Mouse (Mus musculus) hindbrain, embryonic 11.5 days (tissue): ENCODE results near the gene Trim40. TPM values are rescaled to one million over a fixed set of nuclear protein-coding genes. Genes with fewer than 3 reads are reported as not detected.

Experiments
- ATAC-seq: fragments of 200-750 bp; cut with Nextera tagmentation; 2 replicates; pipeline ENCODE4 v1.8.0; 2017; ENCODE audit warnings: mild to moderate bottlenecking, moderate TSS enrichment, moderate library complexity; ENCODE audit not compliant: low FRiP score
- DNase-seq: peaks from one replicate; pipeline ENCODE4 v3.0.0-alpha.2; 2015; ENCODE audit warnings: low spot score
- H3K27ac ChIP-seq: fragments of 300-500 bp; sonication (generic); 2 replicates; pipeline ENCODE4 v1.5.1; 2014; ENCODE audit warnings: mild to moderate bottlenecking, low read depth, low read length
- H3K27me3 ChIP-seq: fragments of 300-500 bp; sonication (generic); 2 replicates; pipeline ENCODE4 v1.6.1; 2014; ENCODE audit warnings: mild to moderate bottlenecking, low read length, moderate library complexity, mixed read lengths; ENCODE audit not compliant: control insufficient read depth, insufficient read depth
- H3K36me3 ChIP-seq: fragments of 300-500 bp; sonication (generic); 2 replicates; pipeline ENCODE4 v1.6.1; 2014; ENCODE audit warnings: mild to moderate bottlenecking, low read length, moderate library complexity, mixed read lengths; ENCODE audit not compliant: control insufficient read depth, insufficient read depth
- H3K4me1 ChIP-seq: fragments of 300-500 bp; sonication (generic); replicated peaks from 2 replicates; pipeline ENCODE4 v1.6.1; 2014; ENCODE audit warnings: low read length, mixed read lengths; ENCODE audit not compliant: control insufficient read depth, insufficient read depth
- H3K4me2 ChIP-seq: fragments of 300-500 bp; sonication (generic); replicated peaks from 2 replicates; pipeline ENCODE4 v1.6.1; 2014; ENCODE audit warnings: mild to moderate bottlenecking, low read depth, low read length
- H3K4me3 ChIP-seq: fragments of 300-500 bp; sonication (generic); 2 replicates; pipeline ENCODE4 v1.5.1; 2014; ENCODE audit warnings: low read depth, low read length
- H3K9ac ChIP-seq: fragments of 300-500 bp; sonication (generic); 2 replicates; pipeline ENCODE4 v1.6.1; 2014; ENCODE audit warnings: low read depth, low read length
- H3K9me3 ChIP-seq: fragments of 300-500 bp; sonication (generic); 2 replicates; pipeline ENCODE4 v1.6.1; 2016; ENCODE audit warnings: low read length; ENCODE audit not compliant: control insufficient read depth
- WGBS: fragments of 180-500 bp; shearing (Covaris S2); extraction: QIAGEN DNeasy Blood & Tissue Kit; methylation state at CpG from one replicate; pipeline ENCODE4 v1.1.7; 2014; 5-methylcytosine and 5-hydroxymethylcytosine counted together
- polyA plus RNA-seq: library from polyadenylated mRNA; unstranded; fragments of >200 nt; fragmentation: Nextera tagmentation; extraction: Ambion mirVana; gene quantifications from 2 replicates; pipeline ENCODE4 v1.2.1, GENCODE M21; 2014

Trim40 gene
- polyA plus RNA-seq, 1 experiment from 2014 or later, result not detected

DNA sequence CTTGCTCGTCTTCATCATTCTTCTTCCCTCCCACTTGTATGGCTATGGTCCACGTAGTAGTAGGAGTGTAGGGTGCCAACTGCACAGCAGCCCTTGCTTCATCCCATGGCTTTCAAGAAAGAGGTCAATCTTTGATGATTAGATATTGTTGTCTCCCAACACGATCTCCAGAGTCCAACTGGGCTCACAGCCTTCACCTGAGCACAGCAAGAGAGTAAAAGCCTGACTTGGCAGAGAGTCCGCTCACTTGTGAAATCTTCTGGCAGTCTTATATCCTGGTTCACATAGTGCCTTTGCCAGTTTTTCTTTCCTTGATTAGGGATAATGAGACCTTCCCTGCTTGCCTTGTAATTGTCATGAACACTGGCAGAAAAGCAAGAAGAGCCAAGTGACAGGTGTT, 33.7 kb downstream of the Trim40 start:
- Histone ChIP-seq H3K4me2 (no peak overlapping the region), H3K9ac (no peak overlapping the region), H3K9me3 (no peaks in the 10 kb centered on the region), H3K36me3 (0 out of 2 replicates have a peak, but pooled peaks cover 4% of the 10 kb centered on the region), H3K4me1 (no peaks in the 10 kb centered on the region), H3K27ac (no peak overlapping the region), H3K27me3 (no peaks in the 10 kb centered on the region), H3K4me3 (no peak overlapping the region)
- ATAC-seq, result no peak
- WGBS, result 95% methylated on average over 4 of the region's 4 CpGs
- no peak for DNase-seq

DNA sequence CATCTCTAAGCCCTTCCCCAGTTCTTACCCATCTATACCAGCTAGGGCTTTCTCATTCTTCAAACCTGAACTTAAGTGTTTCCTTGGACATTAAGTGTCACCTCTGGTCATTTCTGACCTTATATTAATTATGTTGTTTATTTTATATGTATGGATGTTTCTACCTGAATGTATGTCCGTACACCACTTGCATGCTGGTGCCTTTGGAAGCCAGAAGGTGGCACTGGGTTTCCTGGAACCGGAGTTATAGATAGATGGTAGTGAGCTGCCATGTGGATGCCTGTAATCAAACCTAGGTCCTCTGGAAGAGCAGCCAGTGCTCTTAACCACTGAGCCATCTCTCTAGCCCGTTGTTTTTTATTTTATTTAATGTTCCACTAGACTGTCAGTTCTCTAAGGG, 34.4 kb downstream of the Trim40 start:
- H3K36me3 ChIP-seq, result peaks cover 8% of the 10 kb centered on the region; the same call in 1 of the 2 replicates
- H3K4me1 ChIP-seq, result no peaks in the 10 kb centered on the region
- H3K4me2 ChIP-seq, result no peak overlapping the region
- no peak for DNase-seq
- H3K9me3 ChIP-seq, result no peaks in the 10 kb centered on the region
- H3K27me3 ChIP-seq, result no peaks in the 10 kb centered on the region
- 97% methylated on average over 3 of the region's 3 CpGs for WGBS
- no peak for ATAC-seq
- no peak overlapping the region for H3K4me3 ChIP-seq
- no peak overlapping the region for H3K9ac ChIP-seq
- no peak overlapping the region for H3K27ac ChIP-seq

DNA sequence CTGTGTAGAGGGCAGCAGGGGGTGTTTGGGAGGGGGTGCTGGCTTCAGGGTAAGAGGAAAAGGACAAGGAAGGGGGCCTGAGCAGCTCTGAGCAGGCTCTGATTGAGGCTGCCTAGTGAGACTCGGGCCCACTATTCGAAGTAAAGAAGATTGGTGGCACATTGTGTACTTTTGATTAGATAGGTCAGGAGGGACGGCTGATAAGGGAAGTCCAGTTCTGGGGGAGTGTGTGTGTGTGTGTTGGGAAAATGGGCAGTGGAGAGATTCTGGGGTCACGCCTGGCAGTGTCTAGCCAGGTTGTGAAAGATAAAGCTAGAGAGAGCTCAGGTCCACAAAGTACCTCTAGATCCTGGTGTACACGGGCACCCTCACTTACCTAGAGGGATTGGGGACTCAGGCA, 38.3 kb downstream of the Trim40 start:
- ATAC-seq, result no peak
- Histone ChIP-seq H3K27me3 (no peaks in the 10 kb centered on the region), H3K27ac (no peak overlapping the region), H3K36me3 (peaks cover 6% of the 10 kb centered on the region; the same call in 1 of the 2 replicates), H3K4me3 (no peak overlapping the region), H3K4me2 (no peak overlapping the region), H3K9ac (no peak overlapping the region), H3K9me3 (no peaks in the 10 kb centered on the region), H3K4me1 (no peaks in the 10 kb centered on the region)
- DNase-seq, result no peak
- 92% methylated on average over 5 of the region's 5 CpGs for WGBS

DNA sequence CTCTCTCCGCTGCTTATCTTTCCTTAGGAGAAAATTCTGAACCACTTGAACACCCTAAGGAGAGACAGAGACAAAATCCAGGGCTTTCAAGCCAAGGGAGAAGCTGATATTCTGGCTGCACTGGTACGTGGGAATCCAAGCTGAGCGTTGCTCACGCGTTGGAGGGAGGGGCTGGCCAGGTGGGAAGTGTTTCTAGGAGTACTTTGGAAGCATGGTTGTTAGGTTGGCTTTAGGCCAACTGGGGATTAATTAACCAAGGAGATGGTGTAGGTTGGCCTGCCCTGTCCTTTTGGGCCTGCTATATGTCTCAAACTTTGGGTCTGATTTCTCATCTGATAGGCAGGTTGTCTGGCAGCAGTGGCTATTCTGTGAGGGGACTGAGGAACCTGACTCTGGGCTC, 38.7 kb downstream of the Trim40 start:
- Histone ChIP-seq H3K36me3 (peaks cover 6% of the 10 kb centered on the region; the same call in 1 of the 2 replicates), H3K4me1 (no peaks in the 10 kb centered on the region), H3K9me3 (no peaks in the 10 kb centered on the region), H3K27me3 (no peaks in the 10 kb centered on the region), H3K27ac (no peak overlapping the region), H3K4me2 (no peak overlapping the region), H3K4me3 (no peak overlapping the region), H3K9ac (no peak overlapping the region)
- no peak for ATAC-seq
- WGBS, result 93% methylated on average over 5 of the region's 5 CpGs
- DNase-seq, result no peak

DNA sequence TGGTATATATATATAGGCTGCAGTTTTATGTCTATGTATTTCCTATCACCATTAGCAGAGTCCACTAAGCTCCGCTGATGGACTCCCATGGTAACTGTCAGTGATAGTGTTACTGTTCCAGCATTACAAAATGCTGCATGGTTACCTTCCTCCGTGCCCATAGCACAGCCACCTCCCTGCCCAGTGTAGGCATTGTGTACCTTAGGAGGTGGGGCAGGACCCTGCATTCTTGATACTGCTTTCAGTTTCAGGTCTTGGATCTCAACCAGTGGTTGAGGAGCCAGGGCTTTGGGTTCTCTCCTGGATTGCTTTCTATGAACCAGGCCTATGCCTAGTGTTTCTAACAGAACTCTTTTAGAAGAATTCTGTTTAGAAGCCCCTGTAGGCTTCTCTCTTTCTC, 39.9 kb downstream of the Trim40 start:
- Histone ChIP-seq H3K4me3 (no peak overlapping the region), H3K4me2 (no peak overlapping the region), H3K9ac (no peak overlapping the region), H3K27ac (no peak overlapping the region), H3K36me3 (peaks cover 6% of the 10 kb centered on the region; the same call in 1 of the 2 replicates), H3K27me3 (no peaks in the 10 kb centered on the region), H3K9me3 (no peaks in the 10 kb centered on the region), H3K4me1 (no peaks in the 10 kb centered on the region)
- DNase-seq, result no peak
- ATAC-seq, result no peak
- WGBS, result 91% methylated on average over 2 of the region's 2 CpGs

DNA sequence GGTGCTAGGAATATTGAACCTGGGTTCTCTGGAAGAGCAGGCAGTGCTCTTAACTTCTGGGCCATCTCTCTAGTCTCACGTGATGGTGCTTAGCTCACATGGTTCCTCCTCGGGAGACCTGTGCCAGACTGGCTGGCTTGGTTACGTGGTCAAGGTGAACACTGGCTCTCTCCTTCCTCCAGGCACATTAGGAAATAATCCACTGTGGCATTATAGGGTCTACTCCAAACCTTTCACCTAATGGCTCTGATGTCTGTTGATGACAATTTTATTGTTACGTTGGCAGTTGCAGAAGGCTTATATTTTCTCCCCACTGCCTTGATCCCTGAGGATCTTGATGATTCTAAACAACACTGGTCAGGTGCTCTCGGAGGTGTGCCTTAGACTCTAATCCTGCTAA, 41.0 kb downstream of the Trim40 start:
- Histone ChIP-seq H3K4me2 (no peak overlapping the region), H3K9me3 (no peaks in the 10 kb centered on the region), H3K36me3 (peaks cover 4% of the 10 kb centered on the region; the same call in 1 of the 2 replicates), H3K27me3 (no peaks in the 10 kb centered on the region), H3K27ac (no peak overlapping the region), H3K4me3 (no peak overlapping the region), H3K9ac (no peak overlapping the region), H3K4me1 (no peaks in the 10 kb centered on the region)
- DNase-seq, result no peak
- ATAC-seq, result no peak
- 84% methylated on average over 5 of the region's 5 CpGs for WGBS

DNA sequence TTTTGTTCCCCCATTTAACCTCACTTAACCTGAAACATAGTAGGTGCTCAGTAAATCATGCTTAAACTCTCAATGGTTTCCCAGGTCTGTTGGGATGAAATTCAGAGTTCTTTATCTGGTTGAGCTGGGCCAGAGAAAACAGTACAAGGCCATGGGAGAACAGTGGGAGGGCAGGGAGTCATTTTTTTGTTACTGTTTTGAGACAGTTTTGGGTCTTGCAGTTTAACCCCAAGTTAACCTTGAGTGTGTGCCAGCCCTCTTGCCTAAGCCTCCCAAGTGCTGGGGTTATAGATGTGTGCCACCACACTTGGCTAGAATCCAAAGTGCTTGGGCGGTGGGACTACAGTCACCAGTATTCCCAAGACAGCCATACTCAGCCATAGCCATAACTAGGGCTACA, 45.2 kb downstream of the Trim40 start:
- ATAC-seq, result no peak

DNA sequence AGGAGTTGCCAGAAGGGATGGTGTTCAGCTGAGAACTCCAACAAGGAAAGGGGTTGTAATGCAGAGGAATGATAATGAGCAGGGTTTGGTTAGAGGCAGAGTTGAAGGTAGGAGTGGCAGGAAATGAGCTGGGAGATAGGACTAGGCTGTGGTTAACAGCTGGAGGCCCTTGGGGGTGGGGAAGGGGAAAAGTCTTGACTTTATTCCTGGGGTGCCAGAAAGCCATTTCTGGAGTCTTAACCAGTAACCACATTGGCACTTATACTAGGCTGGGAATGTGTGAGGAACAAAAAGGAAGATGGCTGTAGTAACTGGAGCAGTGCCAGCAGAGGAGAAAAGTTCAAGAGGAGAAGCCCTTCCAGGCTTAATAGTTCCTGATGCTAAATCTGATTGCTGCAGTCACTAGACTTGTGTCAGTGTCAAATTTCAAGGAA, 45.6 kb downstream of the Trim40 start:
- H3K4me3 ChIP-seq, result no peak overlapping the region
- H3K36me3 ChIP-seq, result no peaks in the 10 kb centered on the region
- no peak overlapping the region for H3K4me2 ChIP-seq
- no peaks in the 10 kb centered on the region for H3K27me3 ChIP-seq
- no peaks in the 10 kb centered on the region for H3K4me1 ChIP-seq
- H3K9me3 ChIP-seq, result no peaks in the 10 kb centered on the region
- no peak overlapping the region for H3K27ac ChIP-seq
- no peak for DNase-seq
- ATAC-seq, result no peak
- no peak overlapping the region for H3K9ac ChIP-seq

More for the DNA sequence above, 45.2 kb downstream of the Trim40 start:
- H3K4me2 ChIP-seq, result no peak overlapping the region
- H3K4me3 ChIP-seq, result no peak overlapping the region
- WGBS, result 88% methylated on average over 1 of the region's 1 CpGs
- no peaks in the 10 kb centered on the region for H3K27me3 ChIP-seq
- H3K9me3 ChIP-seq, result no peaks in the 10 kb centered on the region
- no peak overlapping the region for H3K27ac ChIP-seq
- no peak for DNase-seq
- H3K9ac ChIP-seq, result no peak overlapping the region
- no peaks in the 10 kb centered on the region for H3K36me3 ChIP-seq
- no peaks in the 10 kb centered on the region for H3K4me1 ChIP-seq

DNA sequence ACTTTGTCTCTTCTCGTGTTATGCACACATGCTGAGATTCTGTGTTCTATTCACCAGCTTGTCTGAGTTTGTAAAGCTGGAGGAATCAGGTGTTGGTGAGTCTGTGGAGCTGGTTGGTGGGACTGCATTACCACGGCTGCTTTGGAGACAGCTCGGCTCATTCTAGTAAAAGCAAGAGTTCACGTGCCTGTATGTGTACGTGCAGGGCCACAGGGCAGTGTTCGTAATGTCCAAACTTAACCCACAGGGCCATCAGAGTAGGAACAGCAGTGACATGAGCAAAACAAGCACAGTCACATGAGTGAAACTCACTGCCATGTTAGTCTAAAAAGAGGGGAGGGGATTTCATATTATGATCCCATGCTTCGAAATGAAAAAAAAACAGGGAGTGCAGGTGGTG, 46.2 kb downstream of the Trim40 start:
- H3K4me3 ChIP-seq, result no peak overlapping the region
- H3K36me3 ChIP-seq, result no peaks in the 10 kb centered on the region
- H3K27me3 ChIP-seq, result no peaks in the 10 kb centered on the region
- H3K27ac ChIP-seq, result no peak overlapping the region
- no peak overlapping the region for H3K9ac ChIP-seq
- no peak for DNase-seq
- 80% methylated on average over 7 of the region's 7 CpGs for whole genome bisulfite sequencing
- ATAC-seq, result no peak
- H3K4me2 ChIP-seq, result no peak overlapping the region
- no peaks in the 10 kb centered on the region for H3K4me1 ChIP-seq
- H3K9me3 ChIP-seq, result no peaks in the 10 kb centered on the region
